Mouse (Mus musculus) inflammation-experienced regulatory T-cells (primary cell): ENCODE data around the gene Gata2. TPM values are rescaled to one million over a fixed set of nuclear protein-coding genes. Genes with fewer than 3 reads are reported as not detected.

Experiments
- polyA plus RNA-seq, 2 experiments: library from polyadenylated mRNA; unstranded; fragments of 100-300 nt; shearing (Covaris generic); gene quantifications; one replicate each; pipeline ENCODE4 v1.2.1; 2017

Gene Gata2
- polyA plus RNA-seq, result under 1 TPM; 0.17 to 0.29 TPM

GRCm38 (mm10) chr6:88193433-88194052, at the start of gene Gata2:
Gene Gata2 (plus strand): TSS chr6:88193891.

GRCm38 (mm10) chr6:88221968-88222367, 28.3 kb downstream of the Gata2 start, which contains the start of gene Dnajb8:
Gene Dnajb8 (plus strand): TSS chr6:88222268.

Other genes starting within 250 kb of the Gata2 start
- under 1 TPM in 1 of 2 experiments, not detected in 1; 0.17 TPM for gene H1fx, start 212.3 kb upstream of the Gata2 start, polyA plus RNA-seq
- gene Rab7, start 148.6 kb upstream of the Gata2 start, polyA plus RNA-seq, result 100 to 1,000 TPM; 254 to 287 TPM
- gene Rpn1, start 109.4 kb upstream of the Gata2 start, polyA plus RNA-seq, result 100 to 1,000 TPM; 217 to 226 TPM
- under 1 TPM in 1 of 2 experiments, not detected in 1; 0.44 TPM for gene Dnajb8, start 28.4 kb downstream of the Gata2 start, polyA plus RNA-seq